Mouse (Mus musculus): Measurements from ENCODE around the gene Gm21488. TPM values are rescaled to one million over a fixed set of nuclear protein-coding genes. Genes with fewer than 3 reads are reported as not detected.
"Not testable (repeated sequence)": the region's sequence is repeated elsewhere in the genome, so short reads cannot be mapped to it uniquely, and the experiment has no call there.

Gm21488 gene
- not detected for total RNA-seq (2021)

DNA sequence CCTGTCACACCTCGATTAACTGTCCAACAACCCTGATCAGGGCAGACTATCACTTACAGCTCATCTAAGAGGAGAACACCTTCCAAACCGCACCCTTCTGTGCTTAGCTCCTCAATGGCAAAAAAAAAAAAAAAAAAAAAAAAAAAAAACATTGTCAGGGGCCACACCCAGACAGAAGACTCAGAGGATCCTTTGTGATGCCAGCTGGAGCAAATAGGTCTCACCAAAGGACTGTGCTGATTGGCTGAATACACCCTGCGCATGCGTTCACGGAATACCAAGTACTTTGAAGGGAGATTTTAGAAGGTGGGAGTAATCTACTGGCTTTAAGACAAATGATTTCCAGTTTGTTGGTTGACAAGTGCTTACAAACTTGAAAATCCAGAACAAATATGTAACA lies at the start of gene Gm21488:
Gm21488 (minus strand) TSS at position 101 of the 400 bp plus-strand sequence.
- not testable (repeated sequence) for DNase-seq

All from layer of hippocampus, postnatal 36 days (tissue).